Mouse (Mus musculus) limb, embryonic 13.5 days (tissue): Measurements from ENCODE around the gene H2-Ob. TPM values are rescaled to one million over a fixed set of nuclear protein-coding genes. Genes with fewer than 3 reads are reported as not detected.
"Not testable (repeated sequence)": the region's sequence is repeated elsewhere in the genome, so short reads cannot be mapped to it uniquely, and the experiment has no call there.

ENCODE experiments used
- ATAC-seq: fragments of 200-750 bp; cut with Nextera tagmentation; 2 replicates; pipeline ENCODE4 v1.8.0; 2017; ENCODE audit warnings: low read depth, moderate number of reproducible peaks, moderate TSS enrichment; ENCODE audit not compliant: low FRiP score
- H3K27ac ChIP-seq: fragments of 300-500 bp; sonication (generic); 2 replicates; pipeline ENCODE4 v1.5.1; 2015; ENCODE audit warnings: inconsistent platforms, mild to moderate bottlenecking, moderate library complexity
- H3K27me3 ChIP-seq: fragments of 300-500 bp; sonication (generic); 2 replicates; pipeline ENCODE4 v1.6.1; 2015; ENCODE audit warnings: mild to moderate bottlenecking, inconsistent platforms
- H3K36me3 ChIP-seq: fragments of 300-500 bp; sonication (generic); 2 replicates; pipeline ENCODE4 v1.6.1; 2015; ENCODE audit warnings: inconsistent platforms, mild to moderate bottlenecking, moderate library complexity
- H3K4me1 ChIP-seq: fragments of 300-500 bp; sonication (generic); 2 replicates; pipeline ENCODE4 v1.6.1; 2015; ENCODE audit warnings: inconsistent platforms
- H3K4me2 ChIP-seq: fragments of 300-500 bp; sonication (generic); replicated peaks from 2 replicates; pipeline ENCODE4 v1.6.1; 2015; ENCODE audit warnings: inconsistent platforms, mild to moderate bottlenecking, moderate library complexity
- H3K4me3 ChIP-seq: fragments of 300-500 bp; sonication (generic); 2 replicates; pipeline ENCODE4 v1.5.1; 2015; ENCODE audit warnings: moderate library complexity, mild to moderate bottlenecking, inconsistent platforms
- H3K9ac ChIP-seq: fragments of 300-500 bp; sonication (generic); 2 replicates; pipeline ENCODE4 v1.6.1; 2015; ENCODE audit warnings: mild to moderate bottlenecking, inconsistent platforms
- H3K9me3 ChIP-seq: fragments of 300-500 bp; sonication (generic); 2 replicates; pipeline ENCODE4 v1.6.1; 2016; ENCODE audit warnings: inconsistent platforms
- WGBS: fragments of 180-500 bp; shearing (Covaris S2); methylation state at CpG from one replicate; pipeline ENCODE4 v1.1.7; 2015; 5-methylcytosine and 5-hydroxymethylcytosine counted together
- polyA plus RNA-seq: library from polyadenylated mRNA; unstranded; fragments of >200 nt; fragmentation: Nextera tagmentation; extraction: Ambion mirVana; gene quantifications from 2 replicates; pipeline ENCODE4 v1.2.1, GENCODE M21; 2015

The H2-Ob gene
- polyA plus RNA-seq, 1 experiment from 2014 or later, result not detected

DNA sequence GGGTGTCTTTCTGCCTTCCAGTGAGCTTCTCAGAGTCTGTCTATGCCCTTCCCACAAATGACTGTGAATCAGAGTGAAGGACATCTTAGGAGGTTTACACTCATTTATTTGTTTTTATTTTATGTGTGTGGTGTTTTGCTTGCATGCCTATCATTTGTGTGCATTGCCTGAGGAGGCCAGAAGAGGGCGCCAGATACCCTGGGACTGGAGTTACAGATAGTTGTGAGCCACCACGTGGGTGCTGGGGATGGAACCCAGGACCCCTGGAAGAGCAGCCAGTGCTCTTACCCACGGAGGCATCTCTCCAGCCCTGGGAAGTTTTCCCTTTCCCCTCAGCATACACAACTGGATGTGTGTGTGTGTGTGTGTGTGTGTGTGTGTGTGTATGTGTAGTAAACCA lies 29.0 kb upstream of the H2-Ob start:
- H3K27ac ChIP-seq, result no peak overlapping the region
- H3K4me1 ChIP-seq, result peaks cover 10% of the 10 kb centered on the region
- no peak overlapping the region for H3K4me2 ChIP-seq
- WGBS, result 31% methylated on average over 3 of the region's 3 CpGs
- peaks cover 94% of the 10 kb centered on the region for H3K27me3 ChIP-seq
- no peak overlapping the region for H3K9ac ChIP-seq
- peaks cover 5% of the 10 kb centered on the region; the same call in 1 of the 2 replicates for H3K9me3 ChIP-seq
- H3K4me3 ChIP-seq, result no peak overlapping the region
- H3K36me3 ChIP-seq, result no peaks in the 10 kb centered on the region
- no peak for ATAC-seq

DNA sequence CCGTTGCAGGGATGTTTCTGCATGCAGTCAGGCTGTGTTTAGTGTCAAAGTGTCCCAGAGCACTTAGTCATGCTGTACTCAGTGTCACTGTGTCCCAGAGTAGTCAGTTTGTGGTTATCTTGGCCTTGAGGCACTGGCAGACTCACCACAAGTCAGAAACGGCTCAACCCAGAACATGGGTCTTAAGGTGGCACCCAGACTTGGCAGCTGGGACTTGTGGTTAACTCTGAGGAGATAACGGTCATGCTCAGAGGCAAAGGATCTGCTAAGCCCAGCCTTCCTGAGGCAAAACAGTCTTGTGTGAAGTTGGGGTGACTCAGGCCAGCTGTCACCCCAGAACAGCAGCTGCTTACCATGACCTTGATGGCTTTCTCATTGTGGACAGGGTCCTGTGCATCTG lies 28.1 kb upstream of the H2-Ob start:
- no peak for ATAC-seq
- Histone ChIP-seq H3K4me2 (no peak overlapping the region), H3K27me3 (peaks cover 94% of the 10 kb centered on the region), H3K9me3 (peaks cover 5% of the 10 kb centered on the region; the same call in 1 of the 2 replicates), H3K4me3 (no peak overlapping the region), H3K4me1 (peaks cover under 1% of the 10 kb centered on the region), H3K36me3 (no peaks in the 10 kb centered on the region), H3K9ac (no peak overlapping the region), H3K27ac (no peak overlapping the region)
- 70% methylated on average over 3 of the region's 3 CpGs for WGBS

- H3K4me3 ChIP-seq, result no peak overlapping the region
- no peak for ATAC-seq
- H3K27ac ChIP-seq, result no peak overlapping the region
- 15% methylated on average over 23 of the region's 23 CpGs for WGBS
- H3K9ac ChIP-seq, result no peak overlapping the region
- H3K4me1 ChIP-seq, result no peaks in the 10 kb centered on the region; the same call in 1 of the 2 replicates
- no peaks in the 10 kb centered on the region for H3K36me3 ChIP-seq
- no peak overlapping the region for H3K4me2 ChIP-seq
- H3K9me3 ChIP-seq, result peaks cover 5% of the 10 kb centered on the region; the same call in 1 of the 2 replicates
- H3K27me3 ChIP-seq, result peaks cover 93% of the 10 kb centered on the region
Observed at GRCm38 (mm10) chr17:34211746-34212365, 26.8 kb upstream of the H2-Ob start.

DNA sequence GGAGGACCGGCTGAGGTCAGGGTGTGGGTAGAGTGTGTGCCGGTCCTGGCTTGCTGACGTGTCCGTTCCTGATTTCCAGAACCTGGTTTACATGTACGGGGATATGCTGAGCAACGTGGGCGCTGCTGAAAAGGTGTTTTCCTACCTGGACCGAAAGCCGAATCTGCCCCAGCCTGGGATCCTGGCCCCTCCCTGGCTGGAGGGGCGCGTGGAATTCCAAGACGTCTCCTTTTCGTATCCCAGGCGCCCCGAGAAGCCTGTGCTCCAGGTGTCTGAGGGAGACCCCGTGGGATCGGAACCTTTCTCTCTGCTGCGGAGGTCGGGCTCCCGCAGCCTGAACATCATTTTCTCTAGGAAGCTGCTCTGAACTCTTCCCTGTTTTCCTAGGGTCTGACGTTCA lies 24.8 kb upstream of the H2-Ob start:
- 51% methylated on average over 21 of the region's 21 CpGs for WGBS
- no peak for ATAC-seq
- H3K27ac ChIP-seq, result no peak overlapping the region
- peaks cover 5% of the 10 kb centered on the region; the same call in 1 of the 2 replicates for H3K9me3 ChIP-seq
- H3K4me1 ChIP-seq, result no peaks in the 10 kb centered on the region; the same call in 1 of the 2 replicates
- peak overlapping the region; percentile 35; the same call in 1 of the 2 replicates for H3K9ac ChIP-seq
- H3K4me2 ChIP-seq, result peak overlapping the region; percentile 21; the same call in 1 of the 2 replicates
- peaks cover 79% of the 10 kb centered on the region for H3K27me3 ChIP-seq
- no peaks in the 10 kb centered on the region for H3K36me3 ChIP-seq
- peak overlapping the region; percentile 14; the same call in 1 of the 2 replicates for H3K4me3 ChIP-seq

GRCm38 (mm10) chr17:34215176-34215575 lies 23.5 kb upstream of the H2-Ob start:
- Histone ChIP-seq H3K4me3 (no peak overlapping the region), H3K9me3 (no peaks in the 10 kb centered on the region), H3K27me3 (peaks cover 66% of the 10 kb centered on the region), H3K36me3 (no peaks in the 10 kb centered on the region), H3K4me1 (no peaks in the 10 kb centered on the region; the same call in 1 of the 2 replicates), H3K4me2 (no peak overlapping the region), H3K9ac (no peak overlapping the region), H3K27ac (no peak overlapping the region)
- no peak for ATAC-seq
- WGBS, result 86% methylated on average over 12 of the region's 12 CpGs

DNA sequence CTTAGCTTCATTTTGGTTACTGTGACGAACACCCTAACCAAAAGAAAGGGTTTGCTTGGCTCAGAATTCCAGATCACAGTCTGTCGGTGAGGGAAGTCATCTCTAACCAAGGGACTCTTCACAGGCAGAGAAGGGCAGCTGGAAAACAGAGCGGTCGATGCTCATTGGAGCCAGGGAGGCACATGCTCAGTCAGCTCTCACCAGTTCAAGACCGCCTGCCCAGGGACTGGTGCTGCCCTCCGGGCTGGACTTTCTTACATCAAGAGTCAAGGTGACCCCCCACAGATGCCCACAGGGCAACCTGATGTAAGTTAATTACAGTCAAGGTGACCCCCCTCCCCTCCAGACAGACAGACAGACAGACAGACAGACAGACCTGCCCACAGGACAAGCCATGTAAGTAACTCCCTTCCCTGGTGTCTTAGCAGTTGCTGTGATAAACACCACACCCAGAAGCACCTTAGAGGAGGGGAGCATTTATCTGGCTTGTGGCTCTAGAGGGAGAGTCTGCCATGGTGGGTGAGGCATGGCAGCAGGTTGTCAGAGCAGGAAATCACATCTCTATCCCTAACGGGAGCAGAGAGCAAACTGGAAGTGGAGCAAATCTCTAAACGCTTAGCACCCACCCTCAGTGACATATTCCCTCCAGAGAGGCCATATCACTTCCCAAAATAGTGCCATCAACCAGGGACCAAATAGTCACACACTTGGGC lies 21.3 kb upstream of the H2-Ob start:
- no peak overlapping the region for H3K4me2 ChIP-seq
- 83% methylated on average over 8 of the region's 8 CpGs for WGBS
- no peak overlapping the region for H3K4me3 ChIP-seq
- H3K9ac ChIP-seq, result no peak overlapping the region
- ATAC-seq, result no peak
- no peaks in the 10 kb centered on the region; the same call in 1 of the 2 replicates for H3K4me1 ChIP-seq
- H3K9me3 ChIP-seq, result no peaks in the 10 kb centered on the region
- H3K27me3 ChIP-seq, result peaks cover 44% of the 10 kb centered on the region
- H3K27ac ChIP-seq, result no peak overlapping the region
- H3K36me3 ChIP-seq, result no peaks in the 10 kb centered on the region

GRCm38 (mm10) chr17:34217986-34218385 lies 20.7 kb upstream of the H2-Ob start:
- H3K36me3 ChIP-seq, result no peaks in the 10 kb centered on the region
- no peaks in the 10 kb centered on the region; the same call in 1 of the 2 replicates for H3K4me1 ChIP-seq
- ATAC-seq, result no peak
- H3K9me3 ChIP-seq, result no peaks in the 10 kb centered on the region
- no peak overlapping the region for H3K9ac ChIP-seq
- no peak overlapping the region for H3K4me2 ChIP-seq
- 88% methylated on average over 5 of the region's 5 CpGs for WGBS
- H3K27ac ChIP-seq, result no peak overlapping the region
- H3K4me3 ChIP-seq, result no peak overlapping the region
- H3K27me3 ChIP-seq, result peaks cover 38% of the 10 kb centered on the region

GRCm38 (mm10) chr17:34218675-34219074 lies 20.0 kb upstream of the H2-Ob start:
- Histone ChIP-seq H3K27ac (no peak overlapping the region), H3K4me2 (no peak overlapping the region), H3K4me1 (no peaks in the 10 kb centered on the region; the same call in 1 of the 2 replicates), H3K9me3 (no peaks in the 10 kb centered on the region), H3K4me3 (no peak overlapping the region), H3K36me3 (no peaks in the 10 kb centered on the region), H3K9ac (no peak overlapping the region), H3K27me3 (peaks cover 31% of the 10 kb centered on the region)
- ATAC-seq, result no peak
- 86% methylated on average over 11 of the region's 11 CpGs for WGBS

DNA sequence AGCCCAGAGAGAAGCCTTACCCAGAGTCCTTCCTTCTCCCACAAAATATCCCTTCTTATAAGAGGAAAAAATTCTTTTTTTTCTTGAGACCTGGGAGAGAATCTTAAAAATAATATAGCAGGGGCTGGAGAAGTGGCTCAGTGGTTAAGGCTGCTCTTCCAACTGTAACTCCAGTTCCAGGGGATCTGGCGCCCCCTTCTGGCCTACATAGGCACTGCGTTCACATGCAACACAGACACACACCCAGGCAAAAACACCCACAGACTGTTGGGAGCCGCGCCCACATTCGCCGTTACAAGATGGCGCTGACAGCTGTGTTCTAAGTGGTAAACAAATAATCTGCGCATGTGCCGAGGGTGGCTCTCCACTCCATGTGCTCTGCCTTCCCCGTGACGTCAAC lies 19.6 kb upstream of the H2-Ob start:
- H3K36me3 ChIP-seq, H3K27ac ChIP-seq, ATAC-seq, H3K4me1 ChIP-seq, H3K9ac ChIP-seq, H3K4me3 ChIP-seq, H3K9me3 ChIP-seq, H3K4me2 ChIP-seq: not testable (repeated sequence)
- 89% methylated on average over 7 of the region's 11 CpGs for WGBS
- H3K27me3 ChIP-seq, result peaks cover 27% of the 10 kb centered on the region

- not testable (repeated sequence) for ATAC-seq, H3K9me3 ChIP-seq, H3K4me2 ChIP-seq, H3K4me3 ChIP-seq, H3K9ac ChIP-seq, H3K36me3 ChIP-seq, H3K27ac ChIP-seq, H3K4me1 ChIP-seq
- H3K27me3 ChIP-seq, result peaks cover 20% of the 10 kb centered on the region
- WGBS, result 98% methylated on average over 4 of the region's 7 CpGs
Observed at GRCm38 (mm10) chr17:34219801-34220200, 18.9 kb upstream of the H2-Ob start.

DNA sequence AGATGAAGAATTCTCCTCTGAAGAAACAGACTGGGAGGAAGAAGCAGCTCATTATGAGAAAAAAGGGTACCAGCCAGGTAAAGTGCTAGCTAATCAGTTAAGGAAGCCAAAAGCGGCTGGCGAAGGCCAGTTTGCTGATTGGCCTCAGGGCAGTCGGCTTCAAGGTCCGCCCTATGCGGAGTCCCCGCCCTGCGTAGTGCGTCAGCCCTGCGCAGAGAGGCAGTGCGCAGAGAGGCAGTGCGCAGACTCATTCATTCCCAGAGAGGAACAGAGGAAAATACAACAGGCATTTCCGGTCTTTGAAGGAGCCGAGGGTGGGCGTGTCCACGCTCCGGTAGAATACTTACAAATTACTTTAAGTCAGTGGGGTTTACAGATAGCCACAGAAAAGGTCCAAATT lies 18.3 kb upstream of the H2-Ob start:
- H3K27me3 ChIP-seq, result peaks cover 14% of the 10 kb centered on the region
- not testable (repeated sequence) for H3K9me3 ChIP-seq, ATAC-seq, H3K4me2 ChIP-seq, H3K27ac ChIP-seq, H3K36me3 ChIP-seq, H3K4me1 ChIP-seq, H3K9ac ChIP-seq, H3K4me3 ChIP-seq
- 85% methylated on average over 9 of the region's 16 CpGs for WGBS

DNA sequence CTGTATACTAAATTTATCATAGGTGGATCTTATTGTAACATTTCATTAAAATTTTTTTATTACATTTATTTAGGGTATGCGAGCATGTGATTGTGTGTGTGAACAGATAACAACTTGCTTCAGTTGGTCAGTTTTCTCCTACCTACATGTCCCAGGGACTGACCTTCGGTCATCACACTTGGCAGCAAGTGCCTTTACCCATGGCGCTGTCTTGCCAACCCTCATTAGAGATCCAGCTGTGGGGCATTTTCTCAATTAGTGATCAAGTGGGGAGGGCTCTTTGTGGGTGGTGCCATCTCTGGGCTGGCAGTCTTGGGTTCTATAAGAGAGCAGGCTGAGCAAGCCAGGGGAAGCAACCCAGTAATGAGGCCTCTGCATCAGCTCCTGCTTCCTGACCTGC lies 13.9 kb upstream of the H2-Ob start:
- WGBS, result 90% methylated on average over 3 of the region's 3 CpGs
- Histone ChIP-seq H3K4me2 (no peak overlapping the region), H3K27me3 (no peaks in the 10 kb centered on the region)

More for the DNA sequence above, 13.9 kb upstream of the H2-Ob start:
- no peak overlapping the region for H3K27ac ChIP-seq
- no peak for ATAC-seq
- H3K9ac ChIP-seq, result no peak overlapping the region
- H3K4me3 ChIP-seq, result no peak overlapping the region
- H3K9me3 ChIP-seq, result peaks cover 9% of the 10 kb centered on the region; the same call in 1 of the 2 replicates
- H3K36me3 ChIP-seq, result no peaks in the 10 kb centered on the region
- no peaks in the 10 kb centered on the region for H3K4me1 ChIP-seq
